Mouse (Mus musculus) lung, adult 2 months (tissue): ENCODE measurements around the gene Sbno2.

Experiments
- CTCF ChIP-seq: fragments of 200-500 bp; IDR thresholded peaks from 2 replicates; pipeline ENCODE4 v1.5.1; 2011; ENCODE audit warnings: mild to moderate bottlenecking, low read length, control low read depth; ENCODE audit not compliant: insufficient read depth
- POLR2A ChIP-seq: fragments of 200-500 bp; IDR thresholded peaks from 2 replicates; pipeline ENCODE4 v1.6.1; 2011; ENCODE audit warnings: low read depth, mild to moderate bottlenecking, control low read depth, low read length, borderline replicate concordance; ENCODE audit errors: extremely low read depth

GRCm38 (mm10) chr10:80107678-80108077, 2.3 kb upstream of the Sbno2 start:
- TF ChIP-seq CTCF, result no peak
- no peak for TF ChIP-seq POLR2A
